Mouse (Mus musculus): Measurements from ENCODE around the gene Diaph3. TPM values are rescaled to one million over a fixed set of nuclear protein-coding genes. Genes with fewer than 3 reads are reported as not detected.

The Diaph3 gene
- total RNA-seq (2023; ENCODE audit: inconsistent age): 3.5 to 8.0 TPM (median 4.9 TPM) in 4 replicates

GRCm38 (mm10) chr14:87140963-87141486, at the start of gene Diaph3:
Gene Diaph3 (minus strand): TSS chr14:87141235.

All from B cell, adult (primary cell).